Mouse (Mus musculus): ENCODE results near the gene Tbpl2. TPM values are rescaled to one million over a fixed set of nuclear protein-coding genes. Genes with fewer than 3 reads are reported as not detected.

Tbpl2 gene
- polyA plus RNA-seq (2017; shearing (Covaris generic)) = not detected

GRCm38 (mm10) chr2:24096495-24096894 is at the start of gene Tbpl2:
Gene Tbpl2 (minus strand): TSS chr2:24096595.
- no peak for ATAC-seq

- ATAC-seq = no peak
Measured at GRCm38 (mm10) chr2:24134373-24134772, 38.0 kb upstream of the Tbpl2 start.

GRCm38 (mm10) chr2:24109085-24109484 is 12.7 kb upstream of the Tbpl2 start:
- no peak for ATAC-seq

GRCm38 (mm10) chr2:24103619-24104289 is 7.4 kb upstream of the Tbpl2 start:
- no peak for ATAC-seq

GRCm38 (mm10) chr2:24090921-24091320 is 5.5 kb downstream of the Tbpl2 start:
- no peak for ATAC-seq

GRCm38 (mm10) chr2:24050459-24050858 is 45.9 kb downstream of the Tbpl2 start:
- ATAC-seq = no peak

- no peak for ATAC-seq
Measured at GRCm38 (mm10) chr2:24049344-24049990, 46.9 kb downstream of the Tbpl2 start, which contains the start of gene Hnmt. Gene Hnmt (minus strand): TSS chr2:24049394.

- ATAC-seq = no peak
Measured at GRCm38 (mm10) chr2:24048480-24049097, 47.8 kb downstream of the Tbpl2 start.

GRCm38 (mm10) chr2:24047551-24048479 is 48.6 kb downstream of the Tbpl2 start:
- no peak for ATAC-seq

GRCm38 (mm10) chr2:24042901-24043300 is 53.5 kb downstream of the Tbpl2 start:
- ATAC-seq = no peak

- no peak for ATAC-seq
Measured at GRCm38 (mm10) chr2:24040531-24040930, 55.9 kb downstream of the Tbpl2 start.

Other genes starting within 250 kb of the Tbpl2 start
- gene Hnmt, start 47.2 kb downstream of the Tbpl2 start, polyA plus RNA-seq (2017; shearing (Covaris generic)) = not detected
- not detected for gene Il1f8, start 56.6 kb upstream of the Tbpl2 start, polyA plus RNA-seq (2017; shearing (Covaris generic))
- gene Il1f9, start 89.9 kb upstream of the Tbpl2 start, polyA plus RNA-seq (2017; shearing (Covaris generic)) = not detected
- not detected for gene Il1f6, start 118.8 kb upstream of the Tbpl2 start, polyA plus RNA-seq (2017; shearing (Covaris generic))
- gene Il1f5, start 180.4 kb upstream of the Tbpl2 start, polyA plus RNA-seq (2017; shearing (Covaris generic)) = not detected
- gene Il1f10, start 194.6 kb upstream of the Tbpl2 start, polyA plus RNA-seq (2017; shearing (Covaris generic)) = not detected
- gene Il1rn, start 240.3 kb upstream of the Tbpl2 start, polyA plus RNA-seq (2017; shearing (Covaris generic)) = 1 to 10 TPM; 1.9 to 4.8 TPM

Data from CD4-positive, CD25-positive, alpha-beta regulatory T cell, adult 4 months (primary cell).